Mouse (Mus musculus) brown adipose tissue, adult 24 weeks (tissue): Measurements from ENCODE around the gene Arg2. TPM values are rescaled to one million over a fixed set of nuclear protein-coding genes. Genes with fewer than 3 reads are reported as not detected.

Experiments used
- H3K27ac ChIP-seq: fragments of 200-500 bp; replicated peaks from 2 replicates; pipeline ENCODE4 v1.5.1; 2012; ENCODE audit warnings: low read depth, mild to moderate bottlenecking, low read length
- H3K4me1 ChIP-seq: fragments of 200-500 bp; 2 replicates; pipeline ENCODE4 v1.6.1; 2012; ENCODE audit warnings: low read length, mixed read lengths; ENCODE audit not compliant: control insufficient read depth, insufficient read depth, insufficient read length
- H3K4me3 ChIP-seq: fragments of 200-500 bp; 2 replicates; pipeline ENCODE4 v1.5.1; 2012; ENCODE audit warnings: low read depth, mild to moderate bottlenecking, low read length, moderate library complexity; ENCODE audit not compliant: insufficient read depth
- polyA plus RNA-seq: library from polyadenylated mRNA; stranded (reverse); fragments of >200 nt; gene quantifications from 2 replicates; pipeline ENCODE4 v1.2.4, GENCODE M21; 2012; ENCODE audit not compliant: missing spikeins, insufficient read depth, insufficient read length

Arg2 gene
- polyA plus RNA-seq, 1 experiment, result not detected

- Histone ChIP-seq H3K4me3 (peak within 1 kb of the TSS; percentile 65), H3K27ac (no peak within 1 kb of the TSS), H3K4me1 (peaks cover 6% of the 10 kb centered on the region; the same call in 1 of the 2 replicates)
These were observed 61.6 kb downstream of the Arg2 start, which contains the start of gene Rdh11 for GRCm38 (mm10) chr12:79192193-79192592. TSS of gene Rdh11 (minus strand) at chr12:79192293.

- H3K4me1 ChIP-seq, result peaks cover 6% of the 10 kb centered on the region; the same call in 1 of the 2 replicates
- no peak overlapping the region for H3K27ac ChIP-seq
- no peak overlapping the region for H3K4me3 ChIP-seq
These were observed 62.9 kb downstream of the Arg2 start for GRCm38 (mm10) chr12:79193441-79193840.

- no peak overlapping the region for H3K4me3 ChIP-seq
- no peak overlapping the region for H3K27ac ChIP-seq
- no peaks in the 10 kb centered on the region for H3K4me1 ChIP-seq
These were observed 66.5 kb downstream of the Arg2 start for GRCm38 (mm10) chr12:79197105-79197504.

- no peak overlapping the region for H3K4me3 ChIP-seq
These were observed 71.3 kb downstream of the Arg2 start for GRCm38 (mm10) chr12:79201882-79202281.

More at GRCm38 (mm10) chr12:79201882-79202281, 71.3 kb downstream of the Arg2 start:
- H3K4me1 ChIP-seq, result no peaks in the 10 kb centered on the region
- no peak overlapping the region for H3K27ac ChIP-seq

Other genes with a start within 250 kb of the Arg2 start
- gene Plek2, start 223.8 kb upstream of the Arg2 start, polyA plus RNA-seq, result not detected in 2 replicates
- 1.0 and 3.5 TPM in 2 replicates for gene Tmem229b, start 123.2 kb upstream of the Arg2 start, polyA plus RNA-seq
- not detected in 2 replicates for gene Plekhh1, start 101.6 kb upstream of the Arg2 start, polyA plus RNA-seq
- gene Pigh, start 41.1 kb upstream of the Arg2 start, polyA plus RNA-seq, result 8.3 and 8.6 TPM in 2 replicates
- 88.7 and 124 TPM in 2 replicates for gene Vti1b, start 41.9 kb downstream of the Arg2 start, polyA plus RNA-seq
- 7.7 and 9.4 TPM in 2 replicates for gene Rdh11, start 61.5 kb downstream of the Arg2 start, polyA plus RNA-seq
- gene Rdh12, start 78.1 kb downstream of the Arg2 start, polyA plus RNA-seq, result not detected in 2 replicates
- gene Zfyve26, start 165.5 kb downstream of the Arg2 start, polyA plus RNA-seq, result 8.6 and 11.1 TPM in 2 replicates
- 0.63 and 0.75 TPM in 2 replicates for gene Rad51b, start 166.5 kb downstream of the Arg2 start, polyA plus RNA-seq